Mouse (Mus musculus) neural tube, embryonic 11.5 days (tissue): Measurements from ENCODE around the gene Mybph. TPM values are rescaled to one million over a fixed set of nuclear protein-coding genes. Genes with fewer than 3 reads are reported as not detected.

ENCODE experiments used
- ATAC-seq: fragments of 200-750 bp; cut with Nextera tagmentation; 2 replicates; pipeline ENCODE4 v1.8.0; 2017; ENCODE audit warnings: moderate number of reproducible peaks, mild to moderate bottlenecking, moderate TSS enrichment, moderate library complexity; ENCODE audit not compliant: insufficient read depth, low FRiP score, low TSS enrichment
- DNase-seq: peaks from one replicate; pipeline ENCODE4 v3.0.0-alpha.2; 2015; ENCODE audit warnings: low spot score
- H3K27ac ChIP-seq: fragments of 300-500 bp; sonication (generic); 2 replicates; pipeline ENCODE4 v1.5.1; 2014; ENCODE audit warnings: low read depth, mild to moderate bottlenecking, low read length
- H3K27me3 ChIP-seq: fragments of 300-500 bp; sonication (generic); 2 replicates; pipeline ENCODE4 v1.6.1; 2014; ENCODE audit warnings: mild to moderate bottlenecking, low read length, mixed read lengths; ENCODE audit not compliant: control insufficient read depth, insufficient read depth
- H3K36me3 ChIP-seq: fragments of 300-500 bp; sonication (generic); 2 replicates; pipeline ENCODE4 v1.6.1; 2014; ENCODE audit warnings: mild to moderate bottlenecking, low read length, moderate library complexity, mixed read lengths; ENCODE audit not compliant: control insufficient read depth, insufficient read depth
- H3K4me1 ChIP-seq: fragments of 300-500 bp; sonication (generic); 2 replicates; pipeline ENCODE4 v1.6.1; 2014; ENCODE audit warnings: low read length, mixed read lengths; ENCODE audit not compliant: control insufficient read depth, insufficient read depth
- H3K4me2 ChIP-seq: fragments of 300-500 bp; sonication (generic); 2 replicates; pipeline ENCODE4 v1.6.1; 2014; ENCODE audit warnings: low read depth, mild to moderate bottlenecking, moderate library complexity
- H3K4me3 ChIP-seq: fragments of 300-500 bp; sonication (generic); 2 replicates; pipeline ENCODE4 v1.5.1; 2014; ENCODE audit warnings: low read depth, low read length
- H3K9ac ChIP-seq: fragments of 300-500 bp; sonication (generic); 2 replicates; pipeline ENCODE4 v1.6.1; 2014; ENCODE audit warnings: mild to moderate bottlenecking, low read length
- H3K9me3 ChIP-seq: fragments of 300-500 bp; sonication (generic); 2 replicates; pipeline ENCODE4 v1.6.1; 2016; ENCODE audit warnings: low read length; ENCODE audit not compliant: control insufficient read depth
- WGBS: fragments of 180-500 bp; shearing (Covaris S2); extraction: QIAGEN DNeasy Blood & Tissue Kit; methylation state at CpG from one replicate; pipeline ENCODE4 v1.1.7; 2014; 5-methylcytosine and 5-hydroxymethylcytosine counted together
- polyA plus RNA-seq: library from polyadenylated mRNA; unstranded; fragments of >200 nt; fragmentation: Nextera tagmentation; extraction: Ambion mirVana; gene quantifications from 2 replicates; pipeline ENCODE4 v1.2.1, GENCODE M21; 2014

Gene Mybph
- polyA plus RNA-seq, 1 experiment from 2014 or later: 17.7 TPM

GRCm38 (mm10) chr1:134192024-134192423 lies 1.2 kb upstream of the Mybph start:
- 46% methylated on average over 4 of the region's 4 CpGs for whole genome bisulfite sequencing
- H3K4me1 ChIP-seq: peaks cover 10% of the 10 kb centered on the region; the same call in 1 of the 2 replicates
- ATAC-seq (no peak), DNase-seq (no peak)
- H3K4me3 ChIP-seq: no peak overlapping the region
- H3K36me3 ChIP-seq: no peaks in the 10 kb centered on the region
- H3K9me3 ChIP-seq: no peaks in the 10 kb centered on the region
- no peak overlapping the region for H3K27ac ChIP-seq
- H3K9ac ChIP-seq: no peak overlapping the region
- no peaks in the 10 kb centered on the region for H3K27me3 ChIP-seq
- no peak overlapping the region for H3K4me2 ChIP-seq

- ATAC-seq: no peak
- no peak overlapping the region for H3K4me2 ChIP-seq
- DNase-seq: no peak
- H3K9me3 ChIP-seq: no peaks in the 10 kb centered on the region
- H3K4me3 ChIP-seq: no peak overlapping the region
- no peaks in the 10 kb centered on the region for H3K36me3 ChIP-seq
- no peak overlapping the region for H3K9ac ChIP-seq
- 68% methylated on average over 7 of the region's 7 CpGs for WGBS
- H3K27me3 ChIP-seq: no peaks in the 10 kb centered on the region
- peaks cover 9% of the 10 kb centered on the region; the same call in 1 of the 2 replicates for H3K4me1 ChIP-seq
- H3K27ac ChIP-seq: no peak overlapping the region
Measured at GRCm38 (mm10) chr1:134193674-134194197, 488 bp downstream of the Mybph start.

GRCm38 (mm10) chr1:134194298-134195022 lies 1.2 kb downstream of the Mybph start:
- Histone ChIP-seq H3K4me1 (peaks cover 3% of the 10 kb centered on the region; the same call in 1 of the 2 replicates), H3K4me3 (no peak overlapping the region), H3K9me3 (no peaks in the 10 kb centered on the region), H3K4me2 (no peak overlapping the region), H3K27me3 (no peaks in the 10 kb centered on the region), H3K9ac (no peak overlapping the region), H3K27ac (no peak overlapping the region), H3K36me3 (no peaks in the 10 kb centered on the region)
- DNase-seq (no peak), ATAC-seq (no peak)
- WGBS: 75% methylated on average over 16 of the region's 16 CpGs

DNA sequence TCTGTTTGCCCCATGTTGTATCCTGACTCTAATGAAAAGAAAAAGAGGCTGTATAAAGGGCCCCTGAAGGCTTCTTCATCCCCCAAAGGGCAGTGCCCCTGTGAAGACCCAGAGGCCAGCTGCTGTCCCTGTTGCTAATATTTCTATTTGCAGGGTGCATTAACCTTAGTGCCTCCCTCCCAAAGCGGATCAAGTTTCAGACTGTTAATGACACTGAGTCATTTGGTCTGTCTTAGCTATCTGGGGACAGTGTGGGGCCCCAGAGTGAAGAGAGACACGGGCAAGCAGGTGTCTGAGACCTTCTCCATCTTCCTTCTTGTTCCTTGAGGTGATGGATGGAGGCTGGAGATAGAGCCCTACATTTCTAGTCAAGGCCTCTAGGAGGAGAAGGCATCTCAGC lies 1.9 kb downstream of the Mybph start:
- no peaks in the 10 kb centered on the region for H3K27me3 ChIP-seq
- H3K27ac ChIP-seq: no peak overlapping the region
- ATAC-seq (no peak), DNase-seq (no peak)
- H3K4me1 ChIP-seq: peaks cover 3% of the 10 kb centered on the region; the same call in 1 of the 2 replicates
- H3K36me3 ChIP-seq: no peaks in the 10 kb centered on the region
- 49% methylated on average over 2 of the region's 2 CpGs for WGBS
- no peak overlapping the region for H3K4me2 ChIP-seq
- H3K9me3 ChIP-seq: no peaks in the 10 kb centered on the region
- H3K9ac ChIP-seq: no peak overlapping the region
- no peak overlapping the region for H3K4me3 ChIP-seq

DNA sequence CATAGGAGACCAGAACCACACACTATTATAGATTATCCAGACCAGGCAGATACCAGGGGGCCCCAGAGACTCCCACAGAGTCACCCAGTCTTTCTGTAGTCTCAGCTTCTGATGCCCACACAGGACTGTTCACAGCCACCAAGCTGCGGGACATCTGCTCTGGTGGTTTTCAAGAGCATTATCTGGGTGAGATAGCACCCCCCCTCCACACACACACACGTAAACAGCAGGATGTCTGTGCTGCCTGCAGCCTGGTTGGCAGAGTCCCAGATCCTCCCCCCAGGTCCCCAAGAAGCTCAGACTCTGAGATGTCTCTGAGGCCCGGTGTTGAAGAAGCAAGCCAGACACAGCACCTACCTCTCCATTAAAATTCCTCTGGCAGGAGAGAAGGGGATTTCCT lies 2.3 kb downstream of the Mybph start:
- no peaks in the 10 kb centered on the region for H3K27me3 ChIP-seq

DNA sequence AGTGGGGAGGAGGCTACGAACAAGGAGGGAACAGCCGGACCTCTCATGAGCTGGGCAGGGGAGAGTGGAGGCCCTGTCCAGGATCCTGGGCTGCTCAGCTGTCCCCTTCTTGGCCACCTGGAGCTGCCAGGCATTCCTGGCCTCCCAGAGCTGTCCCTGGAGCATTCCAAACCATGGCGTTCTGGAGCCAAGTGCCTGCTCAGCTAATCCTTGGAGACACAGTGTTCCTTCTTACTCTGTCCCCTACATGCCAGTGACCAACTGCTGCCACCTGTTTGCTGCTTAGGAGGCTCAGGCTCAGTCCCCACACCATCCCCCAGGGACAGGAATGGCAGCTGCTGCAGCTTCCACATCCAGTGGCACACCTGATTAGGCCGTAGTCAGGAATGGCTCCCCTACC lies 2.7 kb downstream of the Mybph start:
- Histone ChIP-seq H3K27me3 (no peaks in the 10 kb centered on the region), H3K9me3 (no peaks in the 10 kb centered on the region), H3K36me3 (no peaks in the 10 kb centered on the region), H3K4me2 (no peak overlapping the region), H3K9ac (no peak overlapping the region), H3K27ac (no peak overlapping the region), H3K4me3 (no peak overlapping the region), H3K4me1 (peaks cover 3% of the 10 kb centered on the region; the same call in 1 of the 2 replicates)
- DNase-seq: no peak
- 66% methylated on average over 4 of the region's 4 CpGs for WGBS
- no peak for ATAC-seq

More for the DNA sequence above, 2.3 kb downstream of the Mybph start:
- no peak overlapping the region for H3K27ac ChIP-seq
- no peak overlapping the region for H3K4me2 ChIP-seq
- 63% methylated on average over 3 of the region's 3 CpGs for WGBS
- no peak overlapping the region for H3K9ac ChIP-seq
- H3K9me3 ChIP-seq: no peaks in the 10 kb centered on the region
- ATAC-seq (no peak), DNase-seq (no peak)
- H3K4me3 ChIP-seq: no peak overlapping the region
- H3K4me1 ChIP-seq: peaks cover 3% of the 10 kb centered on the region; the same call in 1 of the 2 replicates
- no peaks in the 10 kb centered on the region for H3K36me3 ChIP-seq

GRCm38 (mm10) chr1:134196386-134196785 lies 3.1 kb downstream of the Mybph start:
- Histone ChIP-seq H3K27me3 (no peaks in the 10 kb centered on the region), H3K4me3 (no peak overlapping the region), H3K4me2 (no peak overlapping the region), H3K9me3 (no peaks in the 10 kb centered on the region), H3K36me3 (no peaks in the 10 kb centered on the region), H3K27ac (no peak overlapping the region), H3K4me1 (peaks cover 3% of the 10 kb centered on the region; the same call in 1 of the 2 replicates), H3K9ac (no peak overlapping the region)
- DNase-seq: peak; percentile 44
- WGBS: 79% methylated on average over 4 of the region's 4 CpGs
- ATAC-seq: no peak

DNA sequence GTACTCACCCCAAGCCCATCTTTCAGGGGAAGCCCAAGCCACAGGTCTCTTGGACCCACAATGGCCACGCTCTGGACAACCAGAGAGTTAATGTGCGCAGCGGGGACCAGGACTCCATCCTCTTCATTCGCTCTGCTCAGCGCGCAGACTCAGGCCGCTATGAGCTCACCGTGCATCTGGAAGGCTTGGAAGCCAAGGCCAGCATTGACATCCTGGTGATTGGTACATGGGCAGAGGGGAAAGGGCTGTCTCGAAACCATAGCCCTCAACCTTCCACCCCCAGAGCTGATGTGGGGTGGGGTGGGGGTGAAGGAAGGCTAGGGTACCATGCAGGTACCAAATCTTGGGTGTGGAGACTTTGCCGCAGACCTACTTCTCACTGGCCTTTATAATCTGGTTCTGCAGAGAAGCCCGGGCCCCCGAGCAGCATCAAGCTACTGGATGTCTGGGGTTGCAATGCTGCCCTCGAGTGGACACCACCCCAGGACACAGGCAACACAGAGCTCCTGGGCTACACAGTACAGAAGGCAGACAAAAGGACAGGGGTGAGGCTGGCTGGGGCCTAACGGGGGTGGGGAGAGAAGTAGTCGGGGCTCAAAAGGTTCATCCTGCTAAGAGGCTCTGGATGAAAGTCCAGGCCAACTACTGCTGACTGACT lies 4.2 kb downstream of the Mybph start:
- Histone ChIP-seq H3K4me1 (peaks cover 3% of the 10 kb centered on the region; the same call in 1 of the 2 replicates), H3K4me3 (no peak overlapping the region), H3K27ac (no peak overlapping the region), H3K4me2 (no peak overlapping the region), H3K27me3 (no peaks in the 10 kb centered on the region), H3K9me3 (no peaks in the 10 kb centered on the region), H3K36me3 (no peaks in the 10 kb centered on the region), H3K9ac (no peak overlapping the region)
- WGBS: 87% methylated on average over 15 of the region's 15 CpGs
- no peak for ATAC-seq
- DNase-seq: no peak
